Mouse (Mus musculus) left cerebral cortex, postnatal 25 days (tissue): ENCODE data around the gene Hmx3. TPM values are rescaled to one million over a fixed set of nuclear protein-coding genes. Genes with fewer than 3 reads are reported as not detected.

Source experiments
- DNase-seq, 2 experiments: peaks; one replicate each; pipeline ENCODE4 v3.0.0; 2022; ENCODE audit warnings: low spot score in 2 of 2, mixed read lengths in 1 of 2
- intact Hi-C: fragments of 180-260 bp; cut with DNase I; formaldehyde crosslinking; loops from one replicate; pipeline ENCODE4 v1.15.1; 2025
- total RNA-seq, 2 experiments: library from RNA; stranded (reverse); gene quantifications; 2 replicates each; pipeline ENCODE4 v1.2.3; 2021

Gene Hmx3
- total RNA-seq, 2 experiments from 2014 or later, result not detected

GRCm38 (mm10) chr7:131555301-131556081, 12.8 kb downstream of the Hmx3 start:
- intact Hi-C loops, result no loop called here
- DNase-seq, result no peak

GRCm38 (mm10) chr7:131556116-131556515, 13.4 kb downstream of the Hmx3 start:
- intact Hi-C loops, result no loop called here
- DNase-seq, result no peak

- peak; percentile 24 to 31 for DNase-seq
- intact Hi-C loops, result no loop called here
Measured at GRCm38 (mm10) chr7:131556541-131557271, 14.0 kb downstream of the Hmx3 start.

- intact Hi-C loops, result no loop called here
- no peak for DNase-seq
Measured at GRCm38 (mm10) chr7:131557751-131558150, 15.1 kb downstream of the Hmx3 start.

- peak; percentile 94 to 99 for DNase-seq
- intact Hi-C loops, result loop anchor here (5.0 to 10.0 kb wide), 2 partner anchors 198 to 655 kb away; partner anchors contain the start of gene 2310057M21Rik
Measured at GRCm38 (mm10) chr7:131559986-131560696, 17.5 kb downstream of the Hmx3 start, which contains the start of gene Bub3. Bub3 (plus strand) TSS chr7:131560222.

- no peak for DNase-seq
- intact Hi-C loops, result loop anchor here (5.0 to 10.0 kb wide), 2 partner anchors 198 to 654 kb away; partner anchors contain the start of gene 2310057M21Rik
Measured at GRCm38 (mm10) chr7:131560697-131561042, 18.0 kb downstream of the Hmx3 start.

GRCm38 (mm10) chr7:131575246-131575645, 32.6 kb downstream of the Hmx3 start:
- intact Hi-C loops, result loop anchor here (5.0 kb wide), 1 partner anchor 172 kb away; no protein-coding TSS in a partner anchor
- no peak for DNase-seq

- intact Hi-C loops, result no loop called here
- DNase-seq, result no peak
Measured at GRCm38 (mm10) chr7:131582178-131582577, 39.5 kb downstream of the Hmx3 start.

- intact Hi-C loops, result no loop called here
- DNase-seq, result no peak
Measured at GRCm38 (mm10) chr7:131585551-131585950, 42.9 kb downstream of the Hmx3 start.

Other genes with a start within 250 kb of the Hmx3 start
- gene Cuzd1, start 220.6 kb upstream of the Hmx3 start, total RNA-seq, result under 1 TPM; 0.16 to 0.23 TPM
- not detected for gene Fam24b, start 213.4 kb upstream of the Hmx3 start, total RNA-seq
- gene Fam24a, start 209.0 kb upstream of the Hmx3 start, total RNA-seq, result not detected
- 10 to 100 TPM; 22.6 to 33.1 TPM for gene 2310057M21Rik, start 180.1 kb upstream of the Hmx3 start, total RNA-seq
- 10 to 100 TPM; 49.1 to 53.5 TPM for gene Pstk, start 171.7 kb upstream of the Hmx3 start, total RNA-seq
- gene Ikzf5, start 132.3 kb upstream of the Hmx3 start, total RNA-seq, result 10 to 100 TPM; 45.0 to 48.4 TPM
- 10 to 100 TPM; 76.1 to 79.3 TPM for gene Acadsb, start 132.3 kb upstream of the Hmx3 start, total RNA-seq
- gene Hmx2, start 5.9 kb downstream of the Hmx3 start, total RNA-seq, result not detected
- gene Bub3, start 17.4 kb downstream of the Hmx3 start, total RNA-seq, result 10 to 100 TPM; 61.5 to 62.7 TPM